In genomic region chr8:70768956-70769355, GRCm38 (mm10) we compare ENCODE assay signal across 10 mouse cellular contexts. TPM values are rescaled to one million over a fixed set of nuclear protein-coding genes. Genes with fewer than 3 reads are reported as not detected.
DNase-seq lines count a peak whose midpoint lies in the region; ATAC-seq lines count a peak whose summit lies in the region.
"Had no signal": no experiment of that assay in that cellular context is flagged by ENCODE, and none has a peak within 500 bp of the region (broad histone marks: within the 10 kb centered on the region; RNA-seq: fewer than 3 reads in every experiment).

No protein-coding gene starts in this region.

- ATAC-seq in neural tube, embryonic 12.5 days (ENCODE audit: low FRiP score, low read depth): 0 out of 2 replicates have a peak, but pooled peaks have one; percentile 2
- peak; percentile 9 for ATAC-seq in hindbrain, embryonic 14.5 days (ENCODE audit: low FRiP score)
- ATAC-seq in neural tube, embryonic 13.5 days (ENCODE audit: low read depth): peak; percentile 8; the same call in 1 of the 2 replicates

- H3K4me3 ChIP-seq in neural tube, embryonic 12.5 days: no peak overlapping the region
- no peak overlapping the region for H3K4me3 ChIP-seq in hindbrain, embryonic 14.5 days (replicated peaks; ENCODE audit: low read length)
- H3K4me3 ChIP-seq in neural tube, embryonic 13.5 days: no peak overlapping the region

- peaks cover 2% of the 10 kb centered on the region; the same call in 1 of the 2 replicates for H3K27me3 ChIP-seq in neural tube, embryonic 12.5 days (replicated peaks)
- H3K27me3 ChIP-seq in hindbrain, embryonic 14.5 days (ENCODE audit: control insufficient read depth, insufficient read depth, low read length): no peaks in the 10 kb centered on the region
- H3K27me3 ChIP-seq in neural tube, embryonic 13.5 days: peaks cover 20% of the 10 kb centered on the region; the same call in 1 of the 2 replicates

- WGBS in neural tube, embryonic 12.5 days: 87% methylated on average over 16 of the region's 16 CpGs
- 83% methylated on average over 16 of the region's 16 CpGs for WGBS in hindbrain, embryonic 14.5 days
- 88% methylated on average over 16 of the region's 16 CpGs for WGBS in neural tube, embryonic 13.5 days

- no peak overlapping the region for H3K27ac ChIP-seq in neural tube, embryonic 12.5 days
- no peak overlapping the region for H3K27ac ChIP-seq in hindbrain, embryonic 14.5 days
- H3K27ac ChIP-seq in neural tube, embryonic 13.5 days (replicated peaks): no peak overlapping the region

- DNase-seq in cerebellum, postnatal 25 days: peak; percentile 20 to 41
- DNase-seq in cerebellum, postnatal 4 days (ENCODE audit: low spot score in 2 of 2): no peak
- no peak for DNase-seq in neural tube, embryonic 10.5 days (ENCODE audit: extremely low spot score, low spot score)
- DNase-seq in hindbrain, embryonic 14.5 days (ENCODE audit: low spot score): no peak
- DNase-seq in gastrocnemius, adult 18-20 months (ENCODE audit: low spot score): no peak
- no peak for DNase-seq in testis, postnatal 10 days (ENCODE audit: low spot score)

- H3K4me1 ChIP-seq in neural tube, embryonic 12.5 days: peaks cover 23% of the 10 kb centered on the region
- peaks cover 20% of the 10 kb centered on the region for H3K4me1 ChIP-seq in hindbrain, embryonic 14.5 days (replicated peaks; ENCODE audit: control insufficient read depth, insufficient read depth, low read length)
- peaks cover 36% of the 10 kb centered on the region for H3K4me1 ChIP-seq in neural tube, embryonic 13.5 days (replicated peaks)

- H3K9me3 ChIP-seq in neural tube, embryonic 12.5 days: no peaks in the 10 kb centered on the region
- H3K9me3 ChIP-seq in hindbrain, embryonic 14.5 days (ENCODE audit: control insufficient read depth, low read length): no peaks in the 10 kb centered on the region
- no peaks in the 10 kb centered on the region for H3K9me3 ChIP-seq in neural tube, embryonic 13.5 days

- peaks cover 63% of the 10 kb centered on the region for H3K36me3 ChIP-seq in neural tube, embryonic 12.5 days
- peaks cover 64% of the 10 kb centered on the region for H3K36me3 ChIP-seq in hindbrain, embryonic 14.5 days (replicated peaks; ENCODE audit: control insufficient read depth, insufficient read depth)
- peaks cover 68% of the 10 kb centered on the region for H3K36me3 ChIP-seq in neural tube, embryonic 13.5 days

- H3K4me2 ChIP-seq in neural tube, embryonic 12.5 days (replicated peaks): no peak overlapping the region
- H3K4me2 ChIP-seq in hindbrain, embryonic 14.5 days (replicated peaks): no peak overlapping the region
- no peak overlapping the region for H3K4me2 ChIP-seq in neural tube, embryonic 13.5 days

- no peak overlapping the region for H3K9ac ChIP-seq in neural tube, embryonic 12.5 days
- H3K9ac ChIP-seq in hindbrain, embryonic 14.5 days: no peak overlapping the region
- no peak overlapping the region for H3K9ac ChIP-seq in neural tube, embryonic 13.5 days

RNA-seq across cellular contexts. Expression of gene Pik3r2, which starts 7.6 kb away (rescaled TPM):
- polyA plus RNA-seq in neural tube, embryonic 12.5 days (2016; fragmentation: Nextera tagmentation; extraction: Ambion mirVana): 84.0 and 84.6 TPM in 2 replicates
- polyA plus RNA-seq in hindbrain, embryonic 14.5 days (2014; fragmentation: Nextera tagmentation; extraction: Ambion mirVana): 83.0 and 84.6 TPM in 2 replicates
- 88.9 and 93.7 TPM in 2 replicates for polyA plus RNA-seq in neural tube, embryonic 13.5 days (2015; fragmentation: Nextera tagmentation; extraction: Ambion mirVana)
- total RNA-seq in gastrocnemius, adult 18-20 months (2021): 10 to 100 TPM; 13.3 to 15.1 TPM

RNA-seq across cellular contexts. Expression of gene Mpv17l2, which starts 8.2 kb away (rescaled TPM):
- 45.0 and 51.2 TPM in 2 replicates for polyA plus RNA-seq in neural tube, embryonic 12.5 days (2016; fragmentation: Nextera tagmentation; extraction: Ambion mirVana)
- 34.4 and 43.5 TPM in 2 replicates for polyA plus RNA-seq in hindbrain, embryonic 14.5 days (2014; fragmentation: Nextera tagmentation; extraction: Ambion mirVana)
- 46.1 and 54.5 TPM in 2 replicates for polyA plus RNA-seq in neural tube, embryonic 13.5 days (2015; fragmentation: Nextera tagmentation; extraction: Ambion mirVana)
- 10 to 100 TPM; 19.9 to 20.9 TPM for total RNA-seq in gastrocnemius, adult 18-20 months (2021)

RNA-seq across cellular contexts. Expression of gene Rab3a, which starts 14.5 kb away (rescaled TPM):
- polyA plus RNA-seq in neural tube, embryonic 12.5 days (2016; fragmentation: Nextera tagmentation; extraction: Ambion mirVana): 184 and 199 TPM in 2 replicates
- 519 and 565 TPM in 2 replicates for polyA plus RNA-seq in hindbrain, embryonic 14.5 days (2014; fragmentation: Nextera tagmentation; extraction: Ambion mirVana)
- polyA plus RNA-seq in neural tube, embryonic 13.5 days (2015; fragmentation: Nextera tagmentation; extraction: Ambion mirVana): 402 and 417 TPM in 2 replicates
- total RNA-seq in gastrocnemius, adult 18-20 months (2021): 10 to 100 TPM; 32.5 to 36.5 TPM

RNA-seq across cellular contexts. Expression of gene Mast3, which starts 35.9 kb away (rescaled TPM):
- polyA plus RNA-seq in neural tube, embryonic 12.5 days (2016; fragmentation: Nextera tagmentation; extraction: Ambion mirVana): 15.9 and 17.4 TPM in 2 replicates
- 23.3 and 26.6 TPM in 2 replicates for polyA plus RNA-seq in hindbrain, embryonic 14.5 days (2014; fragmentation: Nextera tagmentation; extraction: Ambion mirVana)
- 15.8 and 17.6 TPM in 2 replicates for polyA plus RNA-seq in neural tube, embryonic 13.5 days (2015; fragmentation: Nextera tagmentation; extraction: Ambion mirVana)
- 1 to 10 TPM; 2.7 TPM for total RNA-seq in gastrocnemius, adult 18-20 months (2021)

RNA-seq across cellular contexts. Expression of gene Il12rb1, which starts 39.3 kb away (rescaled TPM):
- polyA plus RNA-seq in neural tube, embryonic 12.5 days (2016; fragmentation: Nextera tagmentation; extraction: Ambion mirVana): not detected in 2 replicates
- polyA plus RNA-seq in hindbrain, embryonic 14.5 days (2014; fragmentation: Nextera tagmentation; extraction: Ambion mirVana): 0.09 TPM in 1 of 2 replicates, not detected in the other
- polyA plus RNA-seq in neural tube, embryonic 13.5 days (2015; fragmentation: Nextera tagmentation; extraction: Ambion mirVana): not detected in 2 replicates
- total RNA-seq in gastrocnemius, adult 18-20 months (2021): under 1 TPM in 1 of 2 experiments, not detected in 1; 0.07 TPM
- total RNA-seq: heart, postnatal 25 days had no signal
- polyA plus RNA-seq: stomach, embryonic 14.5 days had no signal

Comparison
In these comparisons a context has a peak if more than half of its experiments do, and no peak if none do; other contexts are left out.
1. DNase-seq: peak in cerebellum, postnatal 25 days (2 of 2); none in cerebellum, postnatal 4 days (0 of 2), neural tube, embryonic 10.5 days (single experiment), hindbrain, embryonic 14.5 days (single experiment), gastrocnemius, adult 18-20 months (single experiment) and testis, postnatal 10 days (single experiment).
2. Peak in every context shown above with its lines, with median percentiles within 50 percentile points of each other: ATAC-seq.